Mouse (Mus musculus) myocyte (in vitro differentiated cells): ENCODE measurements around the gene Slc34a2.

Experiments
- CEBPB ChIP-seq: IDR thresholded peaks from 2 replicates; pipeline ENCODE4 v1.6.1; 2011; ENCODE audit warnings: mild to moderate bottlenecking, moderate library complexity; ENCODE audit not compliant: poor library complexity, insufficient read depth, severe bottlenecking
- E2F4 ChIP-seq: IDR thresholded peaks from one replicate; pipeline ENCODE4 v1.6.1; 2011; ENCODE audit warnings: mild to moderate bottlenecking, control low read depth, moderate library complexity; ENCODE audit not compliant: insufficient read depth
- MAX ChIP-seq: IDR thresholded peaks from one replicate; pipeline ENCODE4 v1.6.1; 2011; ENCODE audit warnings: low read depth, mild to moderate bottlenecking, control low read depth
- MYOD1 ChIP-seq, 3 experiments: IDR thresholded peaks; one replicate each; pipeline ENCODE4 v1.6.1; 2011; ENCODE audit warnings: control low read depth in 2 of 3, low read depth in 2 of 3, mild to moderate bottlenecking in 2 of 3, moderate library complexity in 1 of 3; ENCODE audit not compliant: insufficient read length in 2 of 3, control insufficient read depth in 1 of 3
- MYOG ChIP-seq, 3 experiments: IDR thresholded peaks; one replicate each; pipeline ENCODE4 v1.6.1; 2011; ENCODE audit warnings: control low read depth in 2 of 3, low read depth in 2 of 3, mild to moderate bottlenecking in 2 of 3; ENCODE audit not compliant: insufficient read length in 2 of 3, control insufficient read depth in 1 of 3, insufficient read depth in 1 of 3
- POLR2A ChIP-seq: IDR thresholded peaks from one replicate; pipeline ENCODE4 v1.6.1; 2011; ENCODE audit warnings: low read depth, mild to moderate bottlenecking, control low read depth, moderate library complexity; ENCODE audit not compliant: insufficient read length
- POLR2AphosphoS2 ChIP-seq: IDR thresholded peaks from one replicate; pipeline ENCODE4 v1.6.1; 2011; ENCODE audit warnings: low read depth, control low read depth; ENCODE audit not compliant: insufficient read length
- REST ChIP-seq: IDR thresholded peaks from one replicate; pipeline ENCODE4 v1.6.1; 2011; ENCODE audit warnings: mild to moderate bottlenecking, control low read depth, moderate library complexity; ENCODE audit not compliant: insufficient read depth, insufficient read length
- SRF ChIP-seq: IDR thresholded peaks from one replicate; pipeline ENCODE4 v1.6.1; 2011; ENCODE audit warnings: low read depth; ENCODE audit not compliant: control insufficient read depth, insufficient read length
- TCF12 ChIP-seq: IDR thresholded peaks from one replicate; pipeline ENCODE4 v1.6.1; 2011; ENCODE audit warnings: mild to moderate bottlenecking, control low read depth; ENCODE audit not compliant: poor library complexity, insufficient read depth, severe bottlenecking
- TCF3 ChIP-seq: IDR thresholded peaks from one replicate; pipeline ENCODE4 v1.6.1; 2011; ENCODE audit warnings: low read depth, control low read depth; ENCODE audit not compliant: insufficient read length
- USF1 ChIP-seq: IDR thresholded peaks from one replicate; pipeline ENCODE4 v1.6.1; 2011; ENCODE audit warnings: low read depth, mild to moderate bottlenecking, control low read depth, moderate library complexity

DNA sequence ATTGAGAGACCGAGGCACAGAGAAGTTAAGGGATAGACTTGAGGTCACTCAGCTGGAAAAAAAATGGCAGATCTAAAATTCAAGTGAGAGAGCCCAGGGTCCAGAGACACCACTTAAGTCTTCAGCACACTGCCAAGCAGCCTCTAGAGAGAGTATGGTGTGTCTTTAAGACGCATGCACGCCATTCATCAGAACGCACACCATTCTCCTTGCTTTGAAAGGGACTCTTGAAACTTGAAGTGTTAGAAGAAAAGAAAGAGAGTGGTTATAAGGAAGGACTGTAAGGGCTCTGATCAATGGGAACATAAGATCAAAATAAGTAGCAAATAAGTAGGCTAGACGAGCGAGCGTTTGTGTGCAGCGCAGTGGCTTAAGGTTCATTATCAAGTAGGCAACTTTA is 80.3 kb downstream of the Slc34a2 start:
- TF ChIP-seq SRF = no peak
- TF ChIP-seq MAX = no peak
- TF ChIP-seq POLR2A = no peak
- TF ChIP-seq USF1 = no peak
- TF ChIP-seq CEBPB = no peak
- no peak for TF ChIP-seq MYOD1 (IDR thresholded peaks at IDR 0.05; ENCODE audit: control insufficient read depth in 1 of 3, insufficient read length in 2 of 3, low read depth in 2 of 3)
- no peak for TF ChIP-seq POLR2AphosphoS2
- TF ChIP-seq TCF12 = no peak
- no peak for TF ChIP-seq TCF3
- no peak for TF ChIP-seq E2F4
- TF ChIP-seq MYOG (IDR thresholded peaks at IDR 0.05; ENCODE audit: control insufficient read depth in 1 of 3, insufficient read depth in 1 of 3, insufficient read length in 2 of 3, low read depth in 2 of 3) = no peak
- no peak for TF ChIP-seq REST
